Mouse (Mus musculus) erythroblast, embryonic 14.5 days (primary cell): Measurements from ENCODE around the gene B020031M17Rik.
"Not testable (repeated sequence)": the region's sequence is repeated elsewhere in the genome, so short reads cannot be mapped to it uniquely, and the experiment has no call there.

Experiments
- GATA1 ChIP-seq: IDR thresholded peaks from 2 replicates; pipeline ENCODE4 v1.6.1; 2012; ENCODE audit warnings: low read length, inconsistent platforms, mixed read lengths
- TAL1 ChIP-seq: IDR thresholded peaks from 3 replicates; pipeline ENCODE4 v1.6.1; 2012; ENCODE audit warnings: low read length, inconsistent platforms, mixed read lengths

DNA sequence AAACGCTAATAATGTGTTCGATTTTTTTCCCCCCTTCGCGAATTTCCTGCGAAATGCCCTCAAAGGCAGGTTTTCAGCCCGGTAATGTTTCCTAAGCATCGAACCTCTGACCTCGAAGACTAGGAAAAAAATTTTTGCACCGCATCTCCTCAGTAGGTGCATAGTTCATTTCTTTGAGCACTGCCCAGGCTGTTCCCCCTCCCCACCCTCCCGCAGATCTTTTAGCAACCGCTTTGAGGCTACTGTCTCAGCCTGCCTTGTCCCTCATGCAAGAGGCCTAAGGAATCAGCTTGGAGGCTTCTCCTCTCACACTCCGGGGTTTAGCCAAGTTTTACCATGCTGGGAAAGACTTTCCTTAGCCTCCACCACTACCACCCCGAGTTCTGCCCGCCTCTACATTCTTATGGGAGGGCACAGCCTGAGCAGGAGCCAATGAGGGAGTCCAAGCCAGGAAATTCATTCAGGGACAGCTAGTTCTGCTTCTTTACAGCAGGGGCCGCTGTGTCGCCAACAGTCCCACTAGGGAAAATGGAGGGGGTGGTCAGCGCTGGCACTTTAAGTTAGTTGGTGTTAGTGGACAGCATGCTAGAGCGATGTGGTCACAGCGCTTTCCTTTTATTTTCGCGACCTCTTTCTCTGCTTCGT lies 48.0 kb upstream of the B020031M17Rik start:
- TF ChIP-seq GATA1, TAL1: not testable (repeated sequence)
